Mouse (Mus musculus) T-cell, adult 2 months (primary cell): ENCODE data around the gene Atp10a.
"Not testable (repeated sequence)": the region's sequence is repeated elsewhere in the genome, so short reads cannot be mapped to it uniquely, and the experiment has no call there.

Experiments
- DNase-seq: peaks from one replicate; pipeline ENCODE4 v3.0.0; 2022; ENCODE audit warnings: low spot score

The Atp10a gene

GRCm38 (mm10) chr7:58788424-58789261 is 132.7 kb downstream of the Atp10a start:
- no peak for DNase-seq

GRCm38 (mm10) chr7:58797281-58797680 is 141.3 kb downstream of the Atp10a start:
- DNase-seq, result no peak

- no peak for DNase-seq
Measured at GRCm38 (mm10) chr7:58800916-58801315, 144.9 kb downstream of the Atp10a start.

DNA sequence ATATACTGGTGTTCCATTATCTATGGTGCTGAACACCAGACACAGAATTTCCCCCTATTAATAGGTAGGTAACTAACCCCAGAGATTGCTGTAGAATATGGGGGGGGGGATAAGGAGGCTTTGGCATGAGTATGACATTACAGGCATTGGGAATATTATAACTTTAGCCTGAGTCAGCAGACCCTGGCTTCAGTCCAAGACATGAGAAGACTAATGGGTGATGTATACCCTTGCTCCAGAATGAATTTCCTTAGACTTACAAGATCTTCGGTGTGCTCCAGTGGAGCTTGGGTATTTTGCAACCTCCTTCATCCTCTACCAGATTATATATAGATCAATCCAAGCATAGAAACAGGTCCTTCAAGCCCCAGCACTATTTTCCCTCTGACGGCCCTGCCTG is 145.8 kb downstream of the Atp10a start:
- DNase-seq, result no peak

DNA sequence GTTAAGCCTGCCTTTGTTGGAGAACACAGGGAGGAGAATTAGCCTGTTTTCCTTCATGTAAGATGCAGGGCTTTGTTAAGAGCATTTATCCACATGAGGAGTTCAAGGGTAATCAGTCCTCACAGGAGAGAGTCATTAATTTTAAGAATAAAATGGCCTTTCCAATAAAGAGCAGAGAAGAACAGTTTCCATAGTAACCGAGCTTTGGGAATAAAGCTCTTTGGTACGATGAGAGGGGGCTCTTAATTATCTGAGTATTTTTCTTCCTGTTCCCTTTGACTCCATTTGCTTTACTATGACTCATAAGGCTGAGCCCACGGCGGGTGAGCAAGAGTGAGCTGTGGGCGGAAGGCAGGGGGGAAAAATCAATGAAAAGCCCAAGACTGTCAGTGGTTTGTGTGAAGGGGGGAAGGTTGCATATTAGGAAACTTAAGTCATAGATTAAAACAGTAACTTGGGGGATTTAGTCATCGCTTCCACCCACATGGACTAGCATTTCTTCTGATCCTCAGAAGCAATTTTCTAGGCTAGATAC is 166.2 kb downstream of the Atp10a start:
- DNase-seq, result no peak

- DNase-seq, result no peak
Measured at GRCm38 (mm10) chr7:58824686-58825085, 168.7 kb downstream of the Atp10a start.

DNA sequence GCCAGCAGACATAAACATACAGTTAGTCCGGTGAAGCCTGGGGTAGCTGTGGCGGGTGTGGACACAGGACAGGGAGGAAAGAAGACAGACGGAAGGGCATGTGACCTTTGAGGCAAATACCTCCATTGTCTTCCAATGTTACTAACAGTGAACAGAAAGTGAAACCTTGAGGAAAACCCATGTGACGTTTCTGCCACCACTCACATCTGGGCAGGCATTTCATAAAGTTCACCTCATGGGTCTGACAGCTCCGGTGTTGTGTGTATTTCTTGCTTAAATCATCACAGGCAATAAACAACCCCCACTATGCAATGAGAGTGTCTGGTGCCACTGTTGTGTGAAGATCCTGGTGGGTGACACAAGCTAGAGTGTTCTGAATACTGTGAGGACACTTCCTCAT is 173.1 kb downstream of the Atp10a start:
- peak; percentile 10 for DNase-seq

DNA sequence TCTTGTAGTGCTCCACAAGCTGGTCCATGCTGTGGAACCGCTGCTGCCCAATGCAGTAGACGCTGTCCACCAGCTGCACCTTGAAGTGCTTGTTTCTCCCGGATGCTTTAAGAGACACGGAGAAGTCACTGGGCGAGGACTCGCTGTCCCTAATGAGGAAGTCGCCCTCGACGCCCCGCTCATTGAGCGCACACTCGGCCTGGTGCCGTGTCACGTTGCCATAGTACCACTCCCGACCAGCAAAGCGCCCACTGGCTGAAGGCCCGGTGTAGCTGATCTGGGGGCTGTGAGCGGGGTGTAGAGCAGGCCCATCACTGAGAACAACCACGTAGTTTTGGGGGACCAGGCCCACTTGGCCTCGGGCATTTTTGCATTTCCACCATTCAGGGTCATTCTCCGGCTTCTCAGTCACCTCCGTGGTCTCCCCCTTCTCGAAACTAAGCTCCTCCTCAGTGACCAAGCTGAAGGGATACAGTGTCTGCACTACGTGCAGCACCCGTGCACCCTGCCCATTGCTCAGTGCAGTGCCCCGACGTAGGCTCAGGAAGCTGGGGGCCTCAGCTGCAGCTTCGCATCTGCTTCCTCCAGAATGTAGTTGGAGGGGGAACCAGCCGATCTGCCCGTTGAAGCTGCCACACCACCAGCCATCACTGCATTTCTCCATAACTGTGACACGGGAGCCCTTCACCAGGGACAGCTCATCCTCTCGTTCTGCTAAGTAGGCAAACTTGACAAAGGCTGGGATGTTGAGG is 181.1 kb downstream of the Atp10a start:
- DNase-seq, result not testable (repeated sequence)

DNA sequence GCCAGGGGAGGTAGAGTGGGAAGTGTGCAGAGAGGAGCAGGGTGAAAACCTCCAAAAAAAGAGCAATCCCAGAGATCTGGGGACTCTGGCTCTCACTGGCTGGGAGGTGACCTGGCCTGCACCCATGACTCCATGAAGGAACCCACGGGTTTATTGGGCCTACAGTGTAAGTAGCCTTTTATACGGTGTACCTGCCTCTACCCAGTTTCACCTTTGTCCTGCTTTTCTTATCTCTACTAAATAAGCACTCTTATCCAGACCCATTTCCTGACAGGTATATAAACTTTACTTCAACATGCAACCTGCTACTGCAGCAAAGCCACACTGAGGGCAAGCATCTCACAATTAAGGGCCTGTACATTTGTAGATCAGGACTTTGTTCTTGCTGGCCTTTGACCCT is 184.4 kb downstream of the Atp10a start:
- no peak for DNase-seq

GRCm38 (mm10) chr7:58841066-58841465 is 185.1 kb downstream of the Atp10a start:
- DNase-seq, result no peak

DNA sequence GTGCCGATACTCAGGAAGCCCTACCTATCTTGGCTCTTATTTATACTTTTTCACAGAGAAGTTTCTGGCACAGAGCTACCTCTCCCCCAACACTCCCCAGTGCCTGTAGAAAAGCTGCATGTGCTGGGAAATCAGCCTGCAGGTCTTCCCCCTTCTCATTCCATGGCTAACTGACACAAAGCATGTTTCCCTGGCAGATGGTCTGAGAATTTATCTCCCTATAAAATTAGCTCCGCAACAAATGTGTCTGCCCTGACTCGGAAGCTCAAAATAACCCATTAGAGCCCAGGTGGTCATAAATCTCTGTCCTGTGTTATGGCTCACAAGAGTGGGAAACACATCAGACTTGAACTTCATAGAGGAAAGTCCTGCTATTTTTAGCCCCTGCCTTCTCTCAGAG is 186.9 kb downstream of the Atp10a start:
- no peak for DNase-seq

DNA sequence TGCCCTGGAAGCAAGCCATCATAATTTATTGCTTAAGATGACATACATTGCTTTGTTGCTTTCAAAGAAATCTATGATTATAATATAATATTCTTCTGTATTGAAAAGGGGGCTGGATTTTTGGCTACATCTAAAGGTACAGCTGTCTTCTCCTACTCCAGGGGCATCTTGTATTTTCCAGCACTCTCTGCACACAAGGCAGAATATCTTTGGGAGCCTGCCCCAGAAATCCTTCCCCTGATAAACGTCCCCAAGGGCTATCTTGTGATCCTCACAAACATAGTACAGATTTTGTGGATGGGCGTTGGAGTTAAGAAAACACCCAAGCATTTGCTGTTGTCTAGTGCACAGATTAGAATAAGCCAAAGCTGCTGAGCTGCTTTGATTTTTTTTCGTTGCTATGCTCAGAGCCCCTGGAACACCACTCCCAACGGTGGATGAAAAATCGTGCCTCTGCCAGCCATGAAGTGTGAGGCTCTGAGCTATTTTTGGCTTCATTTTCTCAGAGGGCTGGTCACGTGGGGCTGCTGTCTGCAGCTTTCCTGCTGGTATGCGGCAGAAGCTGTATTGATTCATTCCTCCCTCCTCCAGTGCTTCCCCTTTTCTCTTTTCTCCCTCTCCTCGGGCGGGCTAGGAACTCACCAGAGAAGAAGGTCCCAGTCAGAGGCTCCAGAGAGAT is 187.9 kb downstream of the Atp10a start:
- DNase-seq, result peak; percentile 5

- no peak for DNase-seq
Measured at GRCm38 (mm10) chr7:58844449-58844848, 188.5 kb downstream of the Atp10a start.

DNA sequence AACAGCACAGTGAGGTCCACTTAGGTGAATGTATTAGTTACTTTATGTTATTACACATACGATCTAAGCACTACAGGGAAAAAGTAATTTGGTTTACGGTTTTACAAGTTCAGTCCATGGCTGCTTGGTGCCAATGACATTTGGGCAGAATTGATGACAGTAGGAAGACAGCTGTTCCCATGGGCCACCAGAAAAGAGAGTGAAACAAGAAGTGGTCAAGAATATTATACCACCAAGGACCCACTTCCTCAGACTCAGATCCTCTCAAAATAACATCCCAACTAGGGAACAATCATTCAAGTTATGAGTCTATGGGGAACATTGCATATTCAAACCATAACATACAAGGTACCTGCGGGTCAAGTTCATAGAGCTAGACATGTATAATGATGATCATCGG is 203.0 kb downstream of the Atp10a start:
- no peak for DNase-seq

DNA sequence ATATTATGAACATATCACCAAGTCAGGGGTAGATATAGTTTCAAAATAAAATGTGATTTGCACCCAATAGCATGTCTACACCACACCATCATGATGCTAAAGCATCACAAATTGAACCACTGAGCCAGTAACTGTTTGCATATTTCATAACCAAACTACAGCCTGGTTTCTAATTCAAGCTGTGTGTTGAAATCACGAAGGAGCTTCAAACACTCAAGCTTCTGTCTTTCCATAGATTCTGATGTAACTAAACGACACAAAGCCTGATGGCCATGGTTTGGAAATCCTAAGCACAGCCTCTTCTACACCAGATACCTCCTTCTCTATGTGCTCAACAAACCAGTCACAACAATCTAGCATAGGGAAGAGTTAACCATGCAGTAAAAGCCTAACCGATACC is 207.2 kb downstream of the Atp10a start:
- DNase-seq, result no peak

DNA sequence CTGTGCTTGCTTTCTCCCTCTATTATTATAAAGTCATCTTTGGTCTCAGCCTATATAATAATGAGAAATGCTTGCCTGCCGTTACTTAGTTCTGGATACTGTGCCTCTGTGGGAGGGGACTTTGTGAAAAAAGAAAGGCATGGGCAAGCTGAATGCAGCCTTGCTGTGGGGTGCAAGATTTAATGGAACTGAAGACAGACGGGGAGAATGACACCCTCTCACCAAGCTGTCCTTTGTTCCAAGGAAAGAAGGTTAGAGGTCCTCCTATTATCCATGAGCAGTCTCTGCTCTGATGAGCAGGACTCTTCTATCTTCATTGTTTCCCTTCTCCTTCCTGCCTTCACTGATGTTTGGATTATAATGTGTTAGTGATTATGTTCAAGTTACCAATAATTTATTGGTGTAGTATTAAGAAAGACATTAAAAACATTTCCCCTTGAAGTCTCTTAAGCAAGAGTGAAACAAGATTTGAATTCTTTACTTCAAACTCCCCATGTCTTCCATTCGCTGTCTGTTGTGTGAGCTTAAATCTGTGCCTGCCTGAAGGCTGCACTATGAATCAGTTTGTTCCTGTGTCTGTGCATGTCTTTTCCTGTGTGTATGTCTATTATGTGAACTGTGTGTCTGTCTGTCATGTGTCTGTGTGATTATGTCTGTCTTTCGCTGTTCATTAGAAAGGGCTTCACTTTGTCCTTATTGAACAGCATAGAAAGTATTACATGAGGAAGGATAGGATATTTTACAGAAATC is 211.1 kb downstream of the Atp10a start:
- DNase-seq, result no peak

DNA sequence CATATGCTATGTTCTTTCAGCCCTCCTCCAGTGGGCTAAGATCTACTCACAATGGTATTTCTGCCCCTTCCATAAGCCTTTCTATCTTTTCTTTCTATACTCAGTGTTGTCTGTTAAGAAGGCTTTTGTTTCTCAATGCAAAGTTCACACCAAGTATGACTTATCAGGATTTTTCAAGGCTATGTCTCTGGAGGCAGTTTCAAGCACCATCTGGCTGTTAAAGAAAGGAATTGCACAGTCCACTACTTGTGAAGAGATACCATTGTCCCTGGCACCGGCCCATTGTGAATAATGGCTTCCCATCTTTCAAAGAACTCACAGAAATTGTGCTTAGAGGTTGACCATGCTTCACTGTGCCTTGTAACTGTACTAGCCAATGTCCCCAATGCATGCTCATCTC is 214.7 kb downstream of the Atp10a start:
- no peak for DNase-seq

DNA sequence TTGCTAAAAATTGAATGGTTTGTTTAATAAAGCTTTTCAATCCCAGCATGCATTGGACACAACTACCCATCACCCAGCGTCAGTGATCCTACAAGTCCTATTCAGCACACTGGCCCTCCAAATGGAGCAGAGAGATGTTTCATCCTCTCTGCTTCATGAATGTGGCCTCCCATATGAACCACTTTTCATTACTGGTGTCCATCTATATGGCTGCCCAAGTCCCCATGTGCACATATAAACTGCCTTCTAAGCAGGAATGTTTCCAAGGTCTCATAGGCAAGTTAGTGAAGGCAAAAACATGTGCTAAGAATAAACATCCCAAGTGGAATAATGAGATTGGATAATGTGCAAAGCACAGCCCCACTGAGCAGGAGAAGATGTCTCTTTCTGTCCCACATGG is 217.7 kb downstream of the Atp10a start:
- DNase-seq, result no peak
